9 mouse cellular contexts compared by ENCODE assay signal in the genomic region with DNA sequence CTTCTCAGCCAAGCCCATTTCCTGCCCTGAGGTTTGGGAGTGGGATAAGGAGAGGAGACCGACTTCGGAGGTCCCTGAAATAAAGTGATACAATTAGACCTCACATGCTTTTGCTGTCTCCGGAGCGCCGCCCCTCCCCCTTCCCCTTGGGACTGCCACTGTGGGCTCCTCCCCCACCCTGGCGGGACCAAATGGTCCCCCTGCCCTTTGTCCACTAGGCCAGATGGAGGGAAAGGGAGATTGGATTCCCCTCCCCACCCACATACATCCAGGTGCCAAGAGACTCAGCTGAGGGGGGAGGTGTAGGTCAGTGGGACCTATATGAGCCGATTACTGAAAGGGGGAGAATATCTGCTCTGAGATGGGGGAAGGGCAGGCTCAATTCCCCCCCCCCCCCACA. TPM values are rescaled to one million over a fixed set of nuclear protein-coding genes. Genes with fewer than 3 reads are reported as not detected.
DNase-seq lines count a peak whose midpoint lies in the region; ATAC-seq lines count a peak whose summit lies in the region.
"Had no signal": no experiment of that assay in that cellular context is flagged by ENCODE, and none has a peak within 500 bp of the region (broad histone marks: within the 10 kb centered on the region; RNA-seq: fewer than 3 reads in every experiment).

No protein-coding gene starts in this region.

- peaks cover 7% of the 10 kb centered on the region for H3K27me3 ChIP-seq in heart, embryonic 11.5 days (ENCODE audit: control insufficient read depth, insufficient read depth, low read length)
- no peaks in the 10 kb centered on the region for H3K27me3 ChIP-seq in forebrain, embryonic 13.5 days
- no peaks in the 10 kb centered on the region for H3K27me3 ChIP-seq in kidney, embryonic 16.5 days (ENCODE audit: insufficient read depth, low read length)
- H3K27me3 ChIP-seq in midbrain, embryonic 16.5 days (ENCODE audit: control insufficient read depth, insufficient read depth, low read depth, low read length) = no peaks in the 10 kb centered on the region
- H3K27me3 ChIP-seq: Patski had no signal

- H3K9ac ChIP-seq in heart, embryonic 11.5 days (ENCODE audit: low read depth, low read length) = peak overlapping the region; percentile 92
- H3K9ac ChIP-seq in forebrain, embryonic 13.5 days = peak overlapping the region; percentile 97
- H3K9ac ChIP-seq in kidney, embryonic 16.5 days (replicated peaks; ENCODE audit: low read length) = peak overlapping the region; percentile 80
- H3K9ac ChIP-seq in midbrain, embryonic 16.5 days (ENCODE audit: low read depth, low read length) = peak overlapping the region; percentile 72

- H3K4me3 ChIP-seq in heart, embryonic 11.5 days (ENCODE audit: low read depth, low read length) = peak overlapping the region; percentile 77
- peak overlapping the region; percentile 81 for H3K4me3 ChIP-seq in forebrain, embryonic 13.5 days
- peak overlapping the region; percentile 81 for H3K4me3 ChIP-seq in kidney, embryonic 16.5 days (ENCODE audit: low read length)
- peak overlapping the region; percentile 63 for H3K4me3 ChIP-seq in midbrain, embryonic 16.5 days (ENCODE audit: low read depth, low read length)

- DNase-seq in heart, postnatal 36 days = no peak
- peak; percentile 81 for DNase-seq in R1 (ENCODE audit: low read depth, low spot score)
- no peak for DNase-seq in gastrocnemius, postnatal 14 days
- DNase-seq in thymus, adult 18-20 months = no peak

- no peaks in the 10 kb centered on the region for H3K9me3 ChIP-seq in heart, embryonic 11.5 days (replicated peaks; ENCODE audit: control insufficient read depth, low read length)
- H3K9me3 ChIP-seq in forebrain, embryonic 13.5 days (replicated peaks) = no peaks in the 10 kb centered on the region
- H3K9me3 ChIP-seq in kidney, embryonic 16.5 days (ENCODE audit: low read length) = no peaks in the 10 kb centered on the region
- H3K9me3 ChIP-seq in midbrain, embryonic 16.5 days (replicated peaks; ENCODE audit: control insufficient read depth, low read length, poor library complexity, severe bottlenecking) = no peaks in the 10 kb centered on the region

- H3K36me3 ChIP-seq in heart, embryonic 11.5 days (ENCODE audit: control insufficient read depth, insufficient read depth, low read length) = no peaks in the 10 kb centered on the region; the same call in 1 of the 2 replicates
- H3K36me3 ChIP-seq in forebrain, embryonic 13.5 days (ENCODE audit: poor library complexity, severe bottlenecking) = peaks cover 16% of the 10 kb centered on the region; the same call in 1 of the 2 replicates
- no peaks in the 10 kb centered on the region for H3K36me3 ChIP-seq in kidney, embryonic 16.5 days (ENCODE audit: insufficient read depth, low read length)
- no peaks in the 10 kb centered on the region for H3K36me3 ChIP-seq in midbrain, embryonic 16.5 days (ENCODE audit: control insufficient read depth, insufficient read depth, low read length)

- ATAC-seq in heart, embryonic 11.5 days (replicated peaks; ENCODE audit: insufficient number of reproducible peaks, low FRiP score, low TSS enrichment) = no peak
- ATAC-seq in forebrain, embryonic 13.5 days = no peak
- peak; percentile 3; the same call in 1 of the 2 replicates for ATAC-seq in kidney, embryonic 16.5 days (ENCODE audit: low FRiP score, low TSS enrichment)
- ATAC-seq in midbrain, embryonic 16.5 days = no peak

- peak overlapping the region; percentile 96 for H3K4me2 ChIP-seq in heart, embryonic 11.5 days
- H3K4me2 ChIP-seq in forebrain, embryonic 13.5 days = peak overlapping the region; percentile 98
- peak overlapping the region; percentile 94 for H3K4me2 ChIP-seq in kidney, embryonic 16.5 days (replicated peaks; ENCODE audit: low read depth, low read length)
- H3K4me2 ChIP-seq in midbrain, embryonic 16.5 days (ENCODE audit: low read length) = peak overlapping the region; percentile 98

- WGBS in heart, embryonic 11.5 days (ENCODE audit: insufficient replicate concordance) = 2% methylated on average over 7 of the region's 7 CpGs
- 0% methylated on average over 7 of the region's 7 CpGs for WGBS in forebrain, embryonic 13.5 days
- 2% methylated on average over 7 of the region's 7 CpGs for WGBS in kidney, embryonic 16.5 days
- WGBS in midbrain, embryonic 16.5 days = 0% methylated on average over 4 of the region's 7 CpGs

- no peak overlapping the region for H3K27ac ChIP-seq in heart, embryonic 11.5 days (ENCODE audit: low read depth, low read length)
- H3K27ac ChIP-seq in forebrain, embryonic 13.5 days = peak overlapping the region; percentile 96
- peak overlapping the region; percentile 96 for H3K27ac ChIP-seq in kidney, embryonic 16.5 days (ENCODE audit: low read length)
- H3K27ac ChIP-seq in midbrain, embryonic 16.5 days (ENCODE audit: low read length) = peak overlapping the region; percentile 92

- intact Hi-C loops in heart, postnatal 36 days (cut with DNase I) = no loop called here
- intact Hi-C loops in gastrocnemius, postnatal 14 days (cut with DNase I; ENCODE audit: low total_unique reads) = no loop called here

- peaks cover 69% of the 10 kb centered on the region for H3K4me1 ChIP-seq in heart, embryonic 11.5 days (ENCODE audit: control insufficient read depth, insufficient read depth, low read length)
- H3K4me1 ChIP-seq in forebrain, embryonic 13.5 days = peaks cover 77% of the 10 kb centered on the region
- peaks cover 88% of the 10 kb centered on the region for H3K4me1 ChIP-seq in kidney, embryonic 16.5 days (ENCODE audit: insufficient read depth, low read length)
- H3K4me1 ChIP-seq in midbrain, embryonic 16.5 days (ENCODE audit: control insufficient read depth, insufficient read depth, low read length) = peaks cover 52% of the 10 kb centered on the region

RNA-seq across cellular contexts. Expression of a gene that starts 0.3 kb away (rescaled TPM):
- 77.0 and 80.4 TPM in 2 replicates for polyA plus RNA-seq in heart, embryonic 11.5 days (2014; fragmentation: Nextera tagmentation; extraction: Ambion mirVana)
- 10 to 100 TPM; 72.8 to 73.4 TPM for total RNA-seq in heart, postnatal 36 days (2021)
- polyA plus RNA-seq in forebrain, embryonic 13.5 days (2015; fragmentation: Nextera tagmentation; extraction: Ambion mirVana) = 243 and 274 TPM in 2 replicates
- polyA plus RNA-seq in kidney, embryonic 16.5 days (2015; fragmentation: Nextera tagmentation; extraction: Ambion mirVana) = 119 and 136 TPM in 2 replicates
- 242 and 262 TPM in 2 replicates for polyA plus RNA-seq in midbrain, embryonic 16.5 days (2015; fragmentation: Nextera tagmentation; extraction: Ambion mirVana)
- total RNA-seq in gastrocnemius, postnatal 14 days (2021) = 10 to 100 TPM; 47.6 to 48.7 TPM

RNA-seq across cellular contexts. Expression of a gene that starts 5.3 kb away (rescaled TPM):
- polyA plus RNA-seq in heart, embryonic 11.5 days (2014; fragmentation: Nextera tagmentation; extraction: Ambion mirVana) = 41.2 and 41.9 TPM in 2 replicates
- 10 to 100 TPM; 20.9 to 25.1 TPM for total RNA-seq in heart, postnatal 36 days (2021)
- 40.5 and 50.9 TPM in 2 replicates for polyA plus RNA-seq in forebrain, embryonic 13.5 days (2015; fragmentation: Nextera tagmentation; extraction: Ambion mirVana)
- polyA plus RNA-seq in kidney, embryonic 16.5 days (2015; fragmentation: Nextera tagmentation; extraction: Ambion mirVana) = 68.8 and 70.3 TPM in 2 replicates
- polyA plus RNA-seq in midbrain, embryonic 16.5 days (2015; fragmentation: Nextera tagmentation; extraction: Ambion mirVana) = 71.9 and 82.0 TPM in 2 replicates
- 10 to 100 TPM; 13.3 to 16.0 TPM for total RNA-seq in gastrocnemius, postnatal 14 days (2021)

RNA-seq across cellular contexts. Expression of a gene that starts 5.6 kb away (rescaled TPM):
- 4.7 and 5.0 TPM in 2 replicates for polyA plus RNA-seq in heart, embryonic 11.5 days (2014; fragmentation: Nextera tagmentation; extraction: Ambion mirVana)
- 1 to 10 TPM; 7.2 to 8.3 TPM for total RNA-seq in heart, postnatal 36 days (2021)
- 3.0 and 4.3 TPM in 2 replicates for polyA plus RNA-seq in forebrain, embryonic 13.5 days (2015; fragmentation: Nextera tagmentation; extraction: Ambion mirVana)
- 45.5 and 48.3 TPM in 2 replicates for polyA plus RNA-seq in kidney, embryonic 16.5 days (2015; fragmentation: Nextera tagmentation; extraction: Ambion mirVana)
- 8.8 and 10.6 TPM in 2 replicates for polyA plus RNA-seq in midbrain, embryonic 16.5 days (2015; fragmentation: Nextera tagmentation; extraction: Ambion mirVana)
- total RNA-seq in gastrocnemius, postnatal 14 days (2021) = 1 to 10 TPM; 4.6 to 6.5 TPM

RNA-seq across cellular contexts. Expression of a gene that starts 12.9 kb away (rescaled TPM):
- polyA plus RNA-seq in heart, embryonic 11.5 days (2014; fragmentation: Nextera tagmentation; extraction: Ambion mirVana) = 0.25 and 0.46 TPM in 2 replicates
- not detected for total RNA-seq in heart, postnatal 36 days (2021)
- polyA plus RNA-seq in forebrain, embryonic 13.5 days (2015; fragmentation: Nextera tagmentation; extraction: Ambion mirVana) = 0.37 and 0.45 TPM in 2 replicates
- polyA plus RNA-seq in kidney, embryonic 16.5 days (2015; fragmentation: Nextera tagmentation; extraction: Ambion mirVana) = 0.31 and 0.41 TPM in 2 replicates
- 0.78 and 0.98 TPM in 2 replicates for polyA plus RNA-seq in midbrain, embryonic 16.5 days (2015; fragmentation: Nextera tagmentation; extraction: Ambion mirVana)
- under 1 TPM; 0.16 to 0.33 TPM for total RNA-seq in gastrocnemius, postnatal 14 days (2021)

RNA-seq across cellular contexts. Expression of a gene that starts 14.7 kb away (rescaled TPM):
- polyA plus RNA-seq in heart, embryonic 11.5 days (2014; fragmentation: Nextera tagmentation; extraction: Ambion mirVana) = 23.2 and 27.7 TPM in 2 replicates
- 10 to 100 TPM; 24.9 to 27.0 TPM for total RNA-seq in heart, postnatal 36 days (2021)
- 35.8 and 42.2 TPM in 2 replicates for polyA plus RNA-seq in forebrain, embryonic 13.5 days (2015; fragmentation: Nextera tagmentation; extraction: Ambion mirVana)
- polyA plus RNA-seq in kidney, embryonic 16.5 days (2015; fragmentation: Nextera tagmentation; extraction: Ambion mirVana) = 59.1 and 62.4 TPM in 2 replicates
- polyA plus RNA-seq in midbrain, embryonic 16.5 days (2015; fragmentation: Nextera tagmentation; extraction: Ambion mirVana) = 19.8 and 21.6 TPM in 2 replicates
- 10 to 100 TPM in 1 of 2 experiments, 1 to 10 TPM in 1; 8.4 to 10.9 TPM for total RNA-seq in gastrocnemius, postnatal 14 days (2021)
